Mouse (Mus musculus) myocyte (in vitro differentiated cells): ENCODE data around the gene Gm37240. TPM values are rescaled to one million over a fixed set of nuclear protein-coding genes. Genes with fewer than 3 reads are reported as not detected.

Source experiments
- H3K27me3 ChIP-seq: one replicate; pipeline ENCODE4 v1.6.1; 2011; ENCODE audit not compliant: control insufficient read depth, insufficient read depth, insufficient read length
- H3K36me3 ChIP-seq: one replicate; pipeline ENCODE4 v1.6.1; 2011; ENCODE audit not compliant: control insufficient read depth, insufficient read depth
- H3K4me2 ChIP-seq: one replicate; pipeline ENCODE4 v1.6.1; 2011; ENCODE audit warnings: low read depth, control low read depth
- H3K4me3 ChIP-seq: one replicate; pipeline ENCODE4 v1.5.1; 2011; ENCODE audit warnings: mild to moderate bottlenecking, control low read depth, moderate library complexity
- H3K79me2 ChIP-seq: one replicate; pipeline ENCODE4 v1.6.1; 2011; ENCODE audit not compliant: control insufficient read depth, insufficient read depth
- H3ac ChIP-seq: one replicate; pipeline ENCODE4 v1.6.1; 2011; ENCODE audit not compliant: control insufficient read depth, insufficient read length
- CEBPB ChIP-seq: IDR thresholded peaks from 2 replicates; pipeline ENCODE4 v1.6.1; 2011; ENCODE audit warnings: mild to moderate bottlenecking, moderate library complexity; ENCODE audit not compliant: poor library complexity, insufficient read depth, severe bottlenecking
- E2F4 ChIP-seq: IDR thresholded peaks from one replicate; pipeline ENCODE4 v1.6.1; 2011; ENCODE audit warnings: mild to moderate bottlenecking, control low read depth, moderate library complexity; ENCODE audit not compliant: insufficient read depth
- MAX ChIP-seq: IDR thresholded peaks from one replicate; pipeline ENCODE4 v1.6.1; 2011; ENCODE audit warnings: low read depth, mild to moderate bottlenecking, control low read depth
- MYOD1 ChIP-seq, 3 experiments: IDR thresholded peaks; one replicate each; pipeline ENCODE4 v1.6.1; 2011; ENCODE audit warnings: control low read depth in 2 of 3, low read depth in 2 of 3, mild to moderate bottlenecking in 2 of 3, moderate library complexity in 1 of 3; ENCODE audit not compliant: insufficient read length in 2 of 3, control insufficient read depth in 1 of 3
- MYOG ChIP-seq, 3 experiments: IDR thresholded peaks; one replicate each; pipeline ENCODE4 v1.6.1; 2011; ENCODE audit warnings: control low read depth in 2 of 3, low read depth in 2 of 3, mild to moderate bottlenecking in 2 of 3; ENCODE audit not compliant: insufficient read length in 2 of 3, control insufficient read depth in 1 of 3, insufficient read depth in 1 of 3
- POLR2A ChIP-seq: IDR thresholded peaks from one replicate; pipeline ENCODE4 v1.6.1; 2011; ENCODE audit warnings: low read depth, mild to moderate bottlenecking, control low read depth, moderate library complexity; ENCODE audit not compliant: insufficient read length
- POLR2AphosphoS2 ChIP-seq: IDR thresholded peaks from one replicate; pipeline ENCODE4 v1.6.1; 2011; ENCODE audit warnings: low read depth, control low read depth; ENCODE audit not compliant: insufficient read length
- REST ChIP-seq: IDR thresholded peaks from one replicate; pipeline ENCODE4 v1.6.1; 2011; ENCODE audit warnings: mild to moderate bottlenecking, control low read depth, moderate library complexity; ENCODE audit not compliant: insufficient read depth, insufficient read length
- SRF ChIP-seq: IDR thresholded peaks from one replicate; pipeline ENCODE4 v1.6.1; 2011; ENCODE audit warnings: low read depth; ENCODE audit not compliant: control insufficient read depth, insufficient read length
- TCF12 ChIP-seq: IDR thresholded peaks from one replicate; pipeline ENCODE4 v1.6.1; 2011; ENCODE audit warnings: mild to moderate bottlenecking, control low read depth; ENCODE audit not compliant: poor library complexity, insufficient read depth, severe bottlenecking
- TCF3 ChIP-seq: IDR thresholded peaks from one replicate; pipeline ENCODE4 v1.6.1; 2011; ENCODE audit warnings: low read depth, control low read depth; ENCODE audit not compliant: insufficient read length
- USF1 ChIP-seq: IDR thresholded peaks from one replicate; pipeline ENCODE4 v1.6.1; 2011; ENCODE audit warnings: low read depth, mild to moderate bottlenecking, control low read depth, moderate library complexity
- polyA plus RNA-seq: library from polyadenylated mRNA; unstranded; fragments of >200 nt; fragmentation: generic; extraction: Trizol; gene quantifications from one replicate; pipeline ENCODE4 v1.2.1, GENCODE M21; 2012; ENCODE audit warnings: missing spikeins

Gene Gm37240
- polyA plus RNA-seq, 1 experiment: 8.7 TPM

GRCm38 (mm10) chr3:85317306-85317705 is 570.0 kb downstream of the Gm37240 start:
- no peak overlapping the region for H3ac ChIP-seq

GRCm38 (mm10) chr3:85314961-85315360 is 572.4 kb downstream of the Gm37240 start:
- H3K79me2 ChIP-seq: no peaks in the 10 kb centered on the region
- no peak for TF ChIP-seq TCF12
- no peak for TF ChIP-seq POLR2A
- TF ChIP-seq MYOD1 (IDR thresholded peaks at IDR 0.05; ENCODE audit: control insufficient read depth in 1 of 3, insufficient read length in 2 of 3, low read depth in 2 of 3): no peak
- no peak for TF ChIP-seq MYOG (IDR thresholded peaks at IDR 0.05; ENCODE audit: control insufficient read depth in 1 of 3, insufficient read depth in 1 of 3, insufficient read length in 2 of 3, low read depth in 2 of 3)
- no peak for TF ChIP-seq CEBPB
- no peak for TF ChIP-seq POLR2AphosphoS2
- no peak for TF ChIP-seq USF1
- no peak for TF ChIP-seq E2F4
- TF ChIP-seq MAX: no peak
- TF ChIP-seq REST: no peak
- no peak for TF ChIP-seq TCF3
- no peak for TF ChIP-seq SRF
- no peak overlapping the region for H3K4me2 ChIP-seq
- H3K27me3 ChIP-seq: no peaks in the 10 kb centered on the region
- no peak overlapping the region for H3ac ChIP-seq
- no peak overlapping the region for H3K4me3 ChIP-seq
- no peaks in the 10 kb centered on the region for H3K36me3 ChIP-seq

More at GRCm38 (mm10) chr3:85317306-85317705, 570.0 kb downstream of the Gm37240 start:
- H3K27me3 ChIP-seq: no peaks in the 10 kb centered on the region
- no peak overlapping the region for H3K4me3 ChIP-seq
- H3K4me2 ChIP-seq: no peak overlapping the region
- TF ChIP-seq POLR2A: no peak
- TF ChIP-seq USF1: no peak
- no peak for TF ChIP-seq MAX
- no peak for TF ChIP-seq REST
- TF ChIP-seq TCF3: no peak
- H3K79me2 ChIP-seq: no peaks in the 10 kb centered on the region
- no peaks in the 10 kb centered on the region for H3K36me3 ChIP-seq

GRCm38 (mm10) chr3:85313646-85314255 is 573.6 kb downstream of the Gm37240 start:
- no peak overlapping the region for H3K4me3 ChIP-seq
- TF ChIP-seq TCF12 (peak; percentile 26), USF1 (no peak), MYOD1 (IDR thresholded peaks at IDR 0.05; ENCODE audit: control insufficient read depth in 1 of 3, insufficient read length in 2 of 3, low read depth in 2 of 3) (peak in 1 of 3 experiments; percentile 13)
- no peaks in the 10 kb centered on the region for H3K79me2 ChIP-seq
- peak overlapping the region; percentile 30 for H3K4me2 ChIP-seq
- H3ac ChIP-seq: no peak overlapping the region
- H3K36me3 ChIP-seq: no peaks in the 10 kb centered on the region
- no peaks in the 10 kb centered on the region for H3K27me3 ChIP-seq

GRCm38 (mm10) chr3:85311176-85311575 is 576.1 kb downstream of the Gm37240 start:
- H3ac ChIP-seq: no peak overlapping the region
- no peak overlapping the region for H3K4me3 ChIP-seq
- H3K27me3 ChIP-seq: no peaks in the 10 kb centered on the region
- no peak for TF ChIP-seq SRF
- no peak for TF ChIP-seq TCF3
- TF ChIP-seq E2F4: no peak
- TF ChIP-seq CEBPB: no peak
- no peak for TF ChIP-seq TCF12
- no peak for TF ChIP-seq POLR2AphosphoS2
- no peak for TF ChIP-seq REST
- TF ChIP-seq MYOG (IDR thresholded peaks at IDR 0.05; ENCODE audit: control insufficient read depth in 1 of 3, insufficient read depth in 1 of 3, insufficient read length in 2 of 3, low read depth in 2 of 3): no peak
- no peak for TF ChIP-seq MYOD1 (IDR thresholded peaks at IDR 0.05; ENCODE audit: control insufficient read depth in 1 of 3, insufficient read length in 2 of 3, low read depth in 2 of 3)
- TF ChIP-seq MAX: no peak
- TF ChIP-seq USF1: no peak
- TF ChIP-seq POLR2A: no peak
- no peak overlapping the region for H3K4me2 ChIP-seq
- H3K36me3 ChIP-seq: no peaks in the 10 kb centered on the region
- H3K79me2 ChIP-seq: no peaks in the 10 kb centered on the region

- no peaks in the 10 kb centered on the region for H3K79me2 ChIP-seq
- no peak overlapping the region for H3K4me3 ChIP-seq
- no peak overlapping the region for H3ac ChIP-seq
- no peak for TF ChIP-seq MYOD1 (IDR thresholded peaks at IDR 0.05; ENCODE audit: control insufficient read depth in 1 of 3, insufficient read length in 2 of 3, low read depth in 2 of 3)
- TF ChIP-seq POLR2A: no peak
- TF ChIP-seq POLR2AphosphoS2: no peak
- no peak for TF ChIP-seq TCF12
- TF ChIP-seq E2F4: no peak
- TF ChIP-seq REST: no peak
- no peak for TF ChIP-seq MYOG (IDR thresholded peaks at IDR 0.05; ENCODE audit: control insufficient read depth in 1 of 3, insufficient read depth in 1 of 3, insufficient read length in 2 of 3, low read depth in 2 of 3)
- TF ChIP-seq SRF: no peak
- TF ChIP-seq MAX: no peak
- no peak for TF ChIP-seq CEBPB
- no peak for TF ChIP-seq USF1
- no peak for TF ChIP-seq TCF3
- H3K4me2 ChIP-seq: peak overlapping the region; percentile 41
- H3K27me3 ChIP-seq: no peaks in the 10 kb centered on the region
- no peaks in the 10 kb centered on the region for H3K36me3 ChIP-seq
Measured at GRCm38 (mm10) chr3:85310401-85310989, 576.8 kb downstream of the Gm37240 start.
